Mouse (Mus musculus): ENCODE measurements around the gene Cfap43.

- no peak for TF ChIP-seq POLR2A (IDR thresholded peaks at IDR 0.05; ENCODE audit: low read depth, low read length)
- no peak for TF ChIP-seq USF1 (IDR thresholded peaks at IDR 0.05; ENCODE audit: low read depth, low read length)
- TF ChIP-seq GABPA (IDR thresholded peaks at IDR 0.05; ENCODE audit: insufficient replicate concordance, low read depth, low read length): no peak
- TF ChIP-seq SMC3 (IDR thresholded peaks at IDR 0.05; ENCODE audit: low read depth, low read length): no peak
- no peak for TF ChIP-seq CTCF (conservative IDR thresholded peaks at IDR 0.05 in 1 of 2, IDR thresholded peaks at IDR 0.05 in 1 of 2; ENCODE audit: low read depth in 2 of 2, low read length in 2 of 2)
- TF ChIP-seq TBP (conservative IDR thresholded peaks at IDR 0.05; ENCODE audit: low read depth, low read length): 0 out of 2 replicates have a peak, but pooled peaks have one; percentile 17
- TF ChIP-seq CHD1 (IDR thresholded peaks at IDR 0.05; ENCODE audit: low read depth, low read length): no peak
- peak; percentile 42; the same call in 1 of the 2 replicates for TF ChIP-seq MEF2A (IDR thresholded peaks at IDR 0.05; ENCODE audit: borderline replicate concordance, low read depth, low read length)
- TF ChIP-seq EP300 (IDR thresholded peaks at IDR 0.05; ENCODE audit: low read length): peak; percentile 27; the same call in 1 of the 2 replicates
- no peak for TF ChIP-seq ELF1 (IDR thresholded peaks at IDR 0.05; ENCODE audit: low read depth, low read length)
- TF ChIP-seq E2F4 (IDR thresholded peaks at IDR 0.05; ENCODE audit: insufficient replicate concordance, low read depth, low read length): no peak
Measured at GRCm38 (mm10) chr19:47857957-47858942, 60.8 kb downstream of the Cfap43 start.
